Mouse (Mus musculus): ENCODE data around the gene Pgghg. TPM values are rescaled to one million over a fixed set of nuclear protein-coding genes. Genes with fewer than 3 reads are reported as not detected.

Gene Pgghg
- 10 to 100 TPM; 21.1 to 25.3 TPM for total RNA-seq (2023)

DNA sequence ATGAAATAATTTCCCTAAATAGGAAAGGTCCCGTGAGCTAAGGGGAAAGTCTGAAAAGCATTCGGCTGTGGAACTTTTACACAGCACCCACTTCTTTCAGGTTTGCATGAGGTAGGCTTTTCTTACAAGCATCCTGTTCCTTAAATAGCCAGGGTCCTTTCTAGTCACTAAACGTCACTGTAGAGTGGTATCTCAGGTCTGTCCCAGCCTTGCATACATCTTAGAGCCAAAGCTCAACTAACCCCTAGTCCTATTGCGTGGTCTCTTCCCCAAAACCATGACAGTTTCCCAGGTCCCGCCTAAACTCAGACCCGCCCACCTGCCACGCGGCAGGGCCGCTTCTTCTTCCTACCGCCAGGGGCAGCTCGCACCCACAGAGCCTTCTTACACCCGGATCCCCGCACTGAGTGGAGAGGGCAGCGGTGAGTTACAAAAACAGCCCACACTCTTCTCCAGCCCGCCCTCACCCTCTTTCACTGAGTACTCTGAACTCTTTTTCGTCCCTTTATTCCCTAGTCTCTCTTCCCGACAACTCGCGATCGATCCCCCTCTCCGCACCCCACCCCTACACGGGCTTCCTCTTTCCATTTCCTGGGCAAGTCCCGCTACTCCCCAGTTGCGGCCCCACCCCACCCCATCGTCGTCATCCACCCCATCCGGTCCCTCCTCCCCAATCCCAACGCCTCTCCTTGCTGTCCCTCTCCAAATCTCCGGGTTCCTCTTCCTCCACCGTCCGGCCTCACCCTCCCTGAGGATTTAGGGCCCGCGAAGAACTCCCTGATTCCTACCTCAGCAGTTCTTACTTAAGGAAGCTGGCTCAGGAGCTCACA, at the start of gene Pgghg:
Gene Pgghg (plus strand): TSS at position 170 of the 830 bp plus-strand sequence.

GRCm38 (mm10) chr7:140900220-140900619, 41.0 kb upstream of the Pgghg start, which contains the start of gene Cox8b:
Gene Cox8b (minus strand): TSS chr7:140900446.

GRCm38 (mm10) chr7:140920418-140921029, 20.7 kb upstream of the Pgghg start, which contains the start of gene Nlrp6:
Gene Nlrp6 (plus strand): TSS chr7:140920902.

DNA sequence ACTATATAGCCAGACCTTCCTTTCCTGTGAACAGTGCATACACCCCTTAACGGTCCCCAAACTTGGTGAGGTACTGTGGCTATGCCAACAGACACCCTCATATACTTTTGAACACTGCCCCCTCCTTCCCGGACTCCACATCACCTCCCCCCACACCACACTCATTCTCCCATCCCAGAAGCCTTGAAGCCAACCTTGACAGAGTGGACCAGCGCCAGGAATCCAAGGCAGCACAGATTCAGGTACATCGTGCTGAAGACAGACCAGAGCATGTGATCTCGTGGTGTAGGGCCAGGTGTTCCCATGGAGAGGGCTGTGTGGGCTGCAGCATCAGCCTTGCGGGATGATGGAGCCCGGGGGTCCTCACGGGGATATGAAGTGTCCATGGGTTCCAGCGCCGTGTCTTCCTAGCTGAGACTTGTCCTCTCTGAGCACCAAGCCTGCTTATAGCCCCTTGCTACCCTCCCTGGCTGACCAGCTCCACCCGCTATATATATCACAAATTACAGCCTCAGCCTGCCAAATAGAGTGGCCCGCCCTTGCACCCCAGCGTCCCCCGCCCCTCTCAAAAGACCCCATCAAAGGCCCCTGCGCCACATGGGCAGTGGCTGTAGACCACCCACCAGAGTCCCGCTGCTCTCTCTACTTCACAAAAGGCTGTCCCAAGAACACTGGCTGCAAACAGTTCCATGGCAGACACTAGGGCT, 8.8 kb downstream of the Pgghg start, which contains the start of gene Ifitm5:
Gene Ifitm5 (minus strand): TSS at position 468 of the 707 bp plus-strand sequence.

GRCm38 (mm10) chr7:140955758-140956555, 14.8 kb downstream of the Pgghg start, which contains the start of the genes Gm45717 and Ifitm2:
Gene Gm45717 (minus strand): TSS chr7:140955937.
Gene Ifitm2 (minus strand): TSS chr7:140955987.

GRCm38 (mm10) chr7:140966921-140967320, 25.7 kb downstream of the Pgghg start, which contains the start of gene Ifitm1:
Gene Ifitm1 (plus strand): TSS chr7:140967221.

Other genes starting within 250 kb of the Pgghg start
- gene Olfr541, start 244.1 kb upstream of the Pgghg start, total RNA-seq (2023) = not detected
- gene Cyp2e1, start 177.7 kb upstream of the Pgghg start, total RNA-seq (2023) = not detected
- gene Syce1, start 153.5 kb upstream of the Pgghg start, total RNA-seq (2023) = not detected
- gene Zfp941, start 119.2 kb upstream of the Pgghg start, total RNA-seq (2023) = under 1 TPM in 1 of 2 experiments, not detected in 1; 0.16 TPM
- gene Urah, start 106.4 kb upstream of the Pgghg start, total RNA-seq (2023) = not detected
- gene Scgb1c1, start 95.8 kb upstream of the Pgghg start, total RNA-seq (2023) = not detected
- gene Odf3, start 93.6 kb upstream of the Pgghg start, total RNA-seq (2023) = not detected
- not detected for gene Gm45785, start 85.1 kb upstream of the Pgghg start, total RNA-seq (2023)
- gene Ric8a, start 84.4 kb upstream of the Pgghg start, total RNA-seq (2023) = 100 to 1,000 TPM in 1 of 2 experiments, 10 to 100 TPM in 1; 99.0 to 111 TPM
- 10 to 100 TPM; 20.9 to 27.1 TPM for gene Bet1l, start 83.8 kb upstream of the Pgghg start, total RNA-seq (2023)
- 10 to 100 TPM; 75.0 to 81.5 TPM for gene Psmd13, start 59.4 kb upstream of the Pgghg start, total RNA-seq (2023)
- 10 to 100 TPM; 11.4 to 16.2 TPM for gene Sirt3, start 59.1 kb upstream of the Pgghg start, total RNA-seq (2023)
- gene Cox8b, start 40.9 kb upstream of the Pgghg start, total RNA-seq (2023) = not detected
- gene Nlrp6, start 20.5 kb upstream of the Pgghg start, total RNA-seq (2023) = not detected
- 1 to 10 TPM; 3.9 to 6.1 TPM for gene Ifitm5, start 8.9 kb downstream of the Pgghg start, total RNA-seq (2023)
- gene Gm45717, start 14.5 kb downstream of the Pgghg start, total RNA-seq (2023) = not detected
- gene Ifitm2, start 14.6 kb downstream of the Pgghg start, total RNA-seq (2023) = 1,000 to 10,000 TPM; 1,104 to 1,118 TPM
- 10 to 100 TPM; 85.9 to 92.5 TPM for gene Ifitm1, start 25.8 kb downstream of the Pgghg start, total RNA-seq (2023)
- 1,000 to 10,000 TPM; 1,975 to 2,125 TPM for gene Ifitm3, start 69.4 kb downstream of the Pgghg start, total RNA-seq (2023)
- 100 to 1,000 TPM; 424 to 464 TPM for gene Ifitm6, start 76.5 kb downstream of the Pgghg start, total RNA-seq (2023)
- not detected for gene Gm17387, start 87.7 kb downstream of the Pgghg start, total RNA-seq (2023)
- under 1 TPM in 1 of 2 experiments, not detected in 1; 0.27 TPM for gene B4galnt4, start 119.7 kb downstream of the Pgghg start, total RNA-seq (2023)
- 1 to 10 TPM; 5.5 to 7.9 TPM for gene Pkp3, start 136.8 kb downstream of the Pgghg start, total RNA-seq (2023)
- gene Sigirr, start 159.2 kb downstream of the Pgghg start, total RNA-seq (2023) = 1 to 10 TPM; 3.8 to 9.0 TPM
- not detected for gene Ano9, start 176.4 kb downstream of the Pgghg start, total RNA-seq (2023)
- gene Ptdss2, start 181.0 kb downstream of the Pgghg start, total RNA-seq (2023) = 1 to 10 TPM; 6.3 to 8.8 TPM
- 100 to 1,000 TPM; 144 to 160 TPM for gene Rnh1, start 231.5 kb downstream of the Pgghg start, total RNA-seq (2023)

All from monocyte, adult 59 days (primary cell).